Mouse (Mus musculus) 3134 (cell line): Measurements from ENCODE around the gene 1700029J07Rik.

Source experiments
- DNase-seq: peaks from one replicate; pipeline ENCODE4 v3.0.0-alpha.2; 2011; ENCODE audit warnings: low spot score; ENCODE audit not compliant: insufficient read length; ENCODE audit errors: extremely low read depth

The 1700029J07Rik gene

GRCm38 (mm10) chr8:45975126-45975836, at the start of gene 1700029J07Rik, which contains the start of gene Ufsp2:
TSS of gene 1700029J07Rik (minus strand) at chr8:45975252.
TSS of gene Ufsp2 (plus strand) at chr8:45975528.
- peak; percentile 97 for DNase-seq

DNA sequence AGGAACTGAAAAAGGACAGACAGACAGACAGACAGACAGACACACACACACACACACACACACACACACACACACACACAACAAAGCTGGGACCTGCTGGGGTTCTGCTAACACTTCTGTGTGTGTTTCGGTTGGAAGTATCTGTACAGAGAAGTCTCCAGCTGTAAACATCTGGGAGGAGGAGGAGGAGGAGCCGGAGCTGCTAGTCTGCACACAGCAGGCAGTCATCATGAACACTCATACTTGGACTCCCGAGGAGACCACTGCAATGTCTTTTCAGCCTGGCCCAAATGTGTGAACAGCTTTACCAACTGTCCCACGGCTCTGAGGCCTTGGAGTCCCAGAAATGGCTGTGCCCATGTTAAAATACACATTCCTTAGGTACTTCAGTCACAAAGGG, 49.3 kb upstream of the 1700029J07Rik start:
- no peak for DNase-seq

DNA sequence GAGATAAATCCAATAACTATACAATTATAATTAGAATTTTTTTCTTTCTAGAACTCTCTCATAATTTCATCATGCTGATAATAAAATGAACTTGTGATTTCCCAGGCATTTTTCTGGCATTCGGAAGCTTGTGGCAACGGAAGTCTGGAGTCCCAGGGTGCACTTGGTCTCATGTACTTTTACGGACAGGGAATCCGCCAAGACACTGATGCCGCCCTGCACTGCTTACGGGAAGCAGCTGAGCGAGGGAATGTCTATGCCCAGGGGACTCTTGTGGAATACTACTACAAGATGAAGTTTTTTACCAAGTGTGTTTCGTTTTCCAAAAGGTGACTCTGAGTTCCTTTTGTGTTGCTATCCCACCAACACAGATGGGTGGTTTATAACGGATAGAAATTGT, 47.7 kb upstream of the 1700029J07Rik start:
- no peak for DNase-seq

DNA sequence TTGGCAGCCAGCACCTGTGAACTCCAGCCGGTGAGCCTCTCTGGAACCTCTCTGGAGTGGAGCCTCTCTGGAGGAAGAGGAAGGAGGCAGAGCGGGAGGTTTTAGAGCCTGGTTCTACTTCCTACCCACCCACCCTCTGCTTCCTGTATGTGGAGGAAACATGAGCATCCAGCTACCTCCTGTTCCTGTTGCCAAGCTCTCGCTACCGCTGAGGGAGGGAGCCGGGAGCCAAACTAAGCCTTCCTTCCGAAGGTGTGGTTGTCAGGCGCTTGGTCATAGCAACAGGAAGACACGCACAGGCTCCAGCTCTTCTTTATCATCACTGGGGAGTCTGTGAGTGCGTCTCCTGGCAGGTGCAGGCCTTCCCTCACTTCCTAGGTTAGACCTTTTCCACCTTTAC, 47.2 kb upstream of the 1700029J07Rik start:
- DNase-seq, result no peak

GRCm38 (mm10) chr8:46010746-46011680, 36.0 kb upstream of the 1700029J07Rik start:
- DNase-seq, result no peak

DNA sequence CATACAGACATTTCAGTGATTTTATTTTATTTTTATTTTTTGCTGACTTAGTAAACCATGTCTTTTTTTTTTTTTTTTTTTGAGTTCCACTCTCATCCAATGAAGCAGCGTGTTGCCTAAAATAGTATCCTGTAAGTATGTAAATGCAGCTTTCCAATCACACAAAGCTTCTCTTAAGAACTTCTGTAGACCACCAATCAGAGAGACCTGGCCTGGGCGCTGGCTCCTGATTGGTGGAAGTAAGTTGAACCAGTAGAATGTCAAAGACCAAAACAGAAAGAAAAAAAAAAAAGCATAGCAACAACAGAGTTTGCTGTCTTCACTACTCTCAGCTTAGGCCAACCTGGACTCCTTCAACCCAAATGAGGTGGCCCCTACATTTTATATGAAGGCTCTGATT, 35.3 kb upstream of the 1700029J07Rik start:
- DNase-seq, result no peak

DNA sequence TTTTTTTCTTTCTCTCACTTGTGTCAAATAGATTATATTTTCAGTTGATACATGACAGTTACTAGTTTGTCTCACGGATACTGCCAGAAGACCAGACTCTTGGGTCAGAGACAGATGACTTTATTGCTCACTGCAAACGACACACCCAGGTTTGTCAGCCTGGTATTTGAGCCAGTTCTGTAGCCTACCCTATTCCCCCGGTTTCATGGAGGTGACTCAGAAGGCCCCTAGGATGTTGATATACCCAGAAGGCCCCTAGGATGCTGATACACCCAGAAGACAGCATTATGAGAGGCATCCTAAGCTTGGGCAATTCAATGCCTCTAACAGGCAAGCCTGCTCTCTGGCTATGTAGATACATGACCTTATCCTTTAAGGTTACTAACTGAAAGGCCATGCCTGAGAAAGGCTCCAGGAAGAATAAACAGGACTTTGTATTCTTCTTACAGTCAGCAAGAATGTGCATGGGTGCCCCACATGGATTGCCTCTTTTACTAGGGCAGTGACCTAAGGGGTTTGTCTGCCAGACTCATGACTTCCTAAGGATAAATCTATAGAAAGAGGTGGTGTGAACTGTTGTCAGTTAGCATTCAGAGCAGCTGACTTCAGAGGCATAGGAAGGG, 32.1 kb upstream of the 1700029J07Rik start:
- DNase-seq, result no peak

GRCm38 (mm10) chr8:46005596-46005995, 30.5 kb upstream of the 1700029J07Rik start, which contains the start of gene Ankrd37:
TSS of gene Ankrd37 (minus strand) at chr8:46005707.
- no peak for DNase-seq

DNA sequence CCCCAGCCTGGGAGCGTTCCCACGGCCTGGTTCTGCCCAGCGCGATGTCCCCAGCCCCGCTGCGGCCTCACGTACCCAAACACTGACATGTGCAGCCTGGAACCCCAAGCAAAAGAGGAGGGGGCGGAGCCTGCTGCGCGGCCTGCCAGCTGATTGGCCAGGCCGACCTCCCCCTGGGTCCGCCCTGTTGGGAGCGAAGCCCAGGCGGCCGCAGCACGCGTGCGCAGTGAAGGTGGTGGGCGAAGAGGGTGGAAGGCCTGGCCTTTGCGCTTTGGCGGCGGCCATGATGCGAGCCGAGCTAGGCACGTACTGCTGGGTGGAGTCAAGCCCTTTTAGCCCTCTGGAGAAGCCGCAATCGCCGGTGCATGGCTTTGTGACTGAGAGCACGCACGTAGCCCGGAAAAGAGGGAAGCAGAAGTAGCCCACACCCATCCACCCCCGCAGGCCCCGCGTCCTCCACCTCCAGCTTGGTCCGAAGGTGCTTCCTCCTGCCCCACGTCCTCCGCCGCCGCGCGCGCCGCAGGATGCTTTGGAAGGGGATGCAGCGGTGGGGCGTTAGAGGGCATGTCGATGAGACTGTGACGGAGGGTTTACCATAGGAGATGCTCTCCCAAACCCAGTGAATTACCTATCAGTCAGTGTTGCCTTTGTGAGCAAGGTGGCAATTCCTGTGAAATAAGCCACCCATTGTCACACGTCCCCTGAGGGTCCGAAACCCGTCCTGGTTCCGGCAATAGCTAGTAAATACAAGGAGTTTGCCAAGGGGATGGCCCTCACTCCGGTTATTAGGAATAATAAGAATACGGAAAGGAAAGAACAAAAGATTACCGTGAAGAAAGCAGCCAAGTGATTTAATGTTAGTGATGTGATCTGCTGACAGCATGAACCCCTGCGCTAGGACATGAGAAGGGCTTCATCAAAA, 25.0 kb upstream of the 1700029J07Rik start:
- peak; percentile 99 for DNase-seq

DNA sequence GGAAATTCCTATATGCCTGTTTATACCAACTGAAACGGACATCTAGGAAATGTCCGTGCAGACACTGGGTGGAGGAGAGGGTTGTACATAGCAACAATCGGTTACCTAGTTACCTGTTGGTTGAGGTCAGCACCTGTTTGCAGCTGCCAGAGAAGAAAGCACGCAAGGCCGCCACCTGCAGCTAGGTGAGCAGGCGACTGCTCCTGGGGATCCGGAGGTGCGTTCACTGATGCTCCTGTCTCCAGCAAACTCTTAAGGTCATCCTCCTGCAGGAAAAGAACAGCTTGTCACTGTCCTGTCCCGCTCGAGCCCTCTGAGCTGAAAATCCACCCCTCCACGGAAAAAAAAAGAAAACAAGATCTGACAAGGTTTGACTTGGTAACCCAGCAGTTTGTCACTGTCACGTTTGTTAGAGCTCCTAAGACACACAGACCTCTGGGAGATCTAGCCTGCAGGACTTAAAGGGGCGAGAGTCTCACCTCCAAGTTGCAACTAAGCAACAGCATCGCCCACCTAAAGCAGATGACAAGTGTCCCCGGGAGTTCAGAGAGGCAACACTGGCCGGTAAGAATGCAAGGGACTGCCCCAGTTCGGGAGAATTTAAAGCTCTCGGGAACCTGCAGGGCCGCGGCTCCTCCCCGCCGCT, 24.2 kb upstream of the 1700029J07Rik start, which contains the start of gene Lrp2bp:
TSS of gene Lrp2bp (plus strand) at position 166 of the 646 bp plus-strand sequence.
- DNase-seq, result peak; percentile 25

GRCm38 (mm10) chr8:45998228-45998627, 23.2 kb upstream of the 1700029J07Rik start:
- no peak for DNase-seq

GRCm38 (mm10) chr8:45995576-45995975, 20.5 kb upstream of the 1700029J07Rik start:
- DNase-seq, result no peak

DNA sequence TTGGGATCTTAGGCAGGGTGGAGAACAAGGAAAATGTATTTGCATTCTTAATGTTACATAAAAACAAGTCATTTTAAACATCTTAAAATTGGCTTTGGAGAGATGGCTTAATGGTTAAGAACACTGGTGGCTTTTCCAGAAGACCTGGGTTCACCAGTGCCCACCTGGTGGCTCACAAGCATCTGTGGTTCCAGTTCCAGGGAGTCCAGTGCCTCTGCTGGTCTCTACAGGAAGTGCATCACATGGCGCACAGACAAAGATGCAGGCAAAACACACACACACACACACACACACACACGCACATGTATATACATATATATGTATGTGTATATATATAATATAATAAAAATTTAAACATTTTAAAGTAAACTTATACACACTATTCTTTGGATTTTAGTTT, 19.1 kb upstream of the 1700029J07Rik start:
- no peak for DNase-seq

DNA sequence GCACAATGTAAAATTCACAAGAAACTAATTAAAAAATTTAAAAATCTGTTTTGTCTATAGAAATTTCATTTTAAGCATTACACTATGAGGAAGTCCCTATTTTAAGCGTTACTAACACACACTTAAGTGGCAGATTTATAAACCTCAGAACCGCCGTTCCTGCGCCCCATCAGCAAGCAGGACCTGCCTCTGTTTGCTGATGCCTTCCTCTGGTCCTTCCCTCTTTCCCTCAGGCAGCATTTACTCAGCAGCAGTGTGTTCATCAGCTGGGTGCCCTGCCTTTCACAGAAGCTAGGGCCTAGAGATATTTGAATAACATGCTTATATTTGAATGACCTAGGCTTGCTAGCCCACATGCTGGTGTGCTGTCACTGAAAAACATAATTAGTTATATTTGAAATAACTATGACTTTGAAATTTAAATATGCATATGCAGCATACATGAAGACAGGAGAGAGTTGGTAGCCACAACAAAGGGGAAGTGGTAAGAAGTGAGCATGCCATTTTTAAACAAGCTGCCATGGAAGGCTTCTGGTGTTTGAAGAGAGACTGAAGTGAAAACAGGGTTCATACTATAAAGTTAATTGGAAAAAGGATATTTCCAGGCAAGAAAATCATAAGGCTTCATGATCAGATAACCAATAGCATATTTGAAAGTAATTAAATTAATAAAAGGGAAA, 15.7 kb upstream of the 1700029J07Rik start:
- no peak for DNase-seq

DNA sequence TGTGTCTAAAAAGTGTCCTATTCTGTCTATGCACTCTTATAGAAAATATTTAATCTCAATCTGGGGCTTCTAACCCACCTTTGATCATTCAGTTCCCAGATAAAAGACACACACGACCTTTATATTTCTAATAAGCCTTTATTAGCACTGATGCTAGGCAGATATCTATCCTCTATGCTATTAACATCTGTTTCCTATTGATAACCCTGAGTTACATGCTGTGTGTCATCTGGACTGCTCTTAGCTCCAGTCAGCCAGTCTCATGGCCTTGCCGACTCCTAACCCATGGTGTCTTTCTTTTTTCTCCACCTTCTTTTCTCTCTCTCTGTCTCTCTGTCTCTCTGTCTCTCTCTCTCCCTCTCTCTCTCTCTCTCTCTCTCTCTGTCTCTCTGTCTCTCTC, 13.1 kb upstream of the 1700029J07Rik start:
- DNase-seq, result no peak

GRCm38 (mm10) chr8:45986665-45987064, 11.6 kb upstream of the 1700029J07Rik start:
- no peak for DNase-seq

DNA sequence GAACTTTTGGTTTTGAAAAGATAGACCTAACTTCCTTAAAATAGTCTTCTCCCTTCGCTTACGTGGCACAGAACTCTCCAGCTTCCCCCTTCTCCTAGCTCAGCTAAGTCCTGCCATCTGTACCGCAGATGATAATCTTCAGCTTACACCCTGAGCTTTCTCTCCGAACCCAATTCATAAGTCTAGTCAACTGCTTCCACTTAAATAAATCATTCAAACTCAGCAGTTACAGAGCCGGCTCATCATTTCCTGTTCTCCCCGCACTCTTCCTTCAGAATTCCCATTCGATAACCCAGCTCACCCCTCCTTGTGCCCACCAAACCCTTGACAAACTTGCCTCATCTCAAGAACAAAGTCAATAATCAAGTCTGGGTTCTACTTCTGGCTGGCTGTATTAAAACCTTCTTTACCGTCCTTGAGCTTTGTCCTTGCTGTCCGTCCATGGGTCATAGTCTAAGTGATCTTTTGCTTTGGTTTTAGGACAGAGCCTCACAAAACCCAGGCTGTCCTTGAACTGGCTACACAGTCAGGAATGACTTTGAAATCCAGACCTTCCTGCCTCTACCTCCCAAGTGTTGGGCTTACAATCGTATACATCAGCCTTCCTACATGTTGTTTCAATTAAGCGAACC, 901 bp upstream of the 1700029J07Rik start:
- no peak for DNase-seq

DNA sequence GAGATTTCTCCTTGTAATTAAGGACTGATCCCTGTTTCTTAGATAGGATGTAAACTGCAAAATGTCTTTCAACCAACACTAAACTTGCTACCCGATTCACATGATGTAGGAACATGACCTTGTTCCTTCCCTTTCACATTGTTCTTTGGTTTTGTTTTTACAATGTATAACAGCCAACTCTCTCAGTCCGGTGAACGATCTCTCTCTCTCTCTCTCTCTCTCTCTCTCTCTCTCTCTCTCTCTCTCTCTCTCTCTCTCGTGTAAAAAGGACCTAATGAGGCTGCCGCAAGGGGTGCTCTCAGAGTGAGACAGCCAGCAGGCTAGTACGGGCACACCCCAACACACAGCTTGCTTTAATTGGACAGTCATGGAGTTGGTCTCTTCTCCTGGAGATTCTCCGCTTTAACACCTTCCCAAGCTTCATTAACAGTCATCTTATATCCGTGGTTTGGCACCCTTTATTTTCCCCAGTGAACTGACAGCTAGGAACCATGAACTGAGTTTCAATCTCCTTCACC, 1.0 kb downstream of the 1700029J07Rik start:
- no peak for DNase-seq
